Mouse (Mus musculus) adipocyte (in vitro differentiated cells): ENCODE results near the gene C1qtnf6.

ENCODE experiments used
- DNase-seq: peaks from one replicate; pipeline ENCODE4 v3.0.0-alpha.2; 2016; ENCODE audit warnings: low spot score

C1qtnf6 gene

GRCm38 (mm10) chr15:78480111-78480510 lies 51.1 kb downstream of the C1qtnf6 start:
- DNase-seq: no peak

- no peak for DNase-seq
Measured at GRCm38 (mm10) chr15:78479470-78479869, 51.7 kb downstream of the C1qtnf6 start.

- no peak for DNase-seq
Measured at GRCm38 (mm10) chr15:78478073-78478472, 53.1 kb downstream of the C1qtnf6 start.

- DNase-seq: no peak
Measured at GRCm38 (mm10) chr15:78476878-78477277, 54.3 kb downstream of the C1qtnf6 start.

- DNase-seq: no peak
Measured at GRCm38 (mm10) chr15:78475604-78476031, 55.6 kb downstream of the C1qtnf6 start.

- no peak for DNase-seq
Measured at GRCm38 (mm10) chr15:78473442-78473841, 57.8 kb downstream of the C1qtnf6 start.
